Mouse (Mus musculus): ENCODE measurements around the gene Gcsam. TPM values are rescaled to one million over a fixed set of nuclear protein-coding genes. Genes with fewer than 3 reads are reported as not detected.
A peak's percentile ranks its signal among the peaks of the same experiment; 100 is the strongest.

Gene Gcsam
- polyA plus RNA-seq, 1 experiment from 2014 or later: 0.09 TPM

DNA sequence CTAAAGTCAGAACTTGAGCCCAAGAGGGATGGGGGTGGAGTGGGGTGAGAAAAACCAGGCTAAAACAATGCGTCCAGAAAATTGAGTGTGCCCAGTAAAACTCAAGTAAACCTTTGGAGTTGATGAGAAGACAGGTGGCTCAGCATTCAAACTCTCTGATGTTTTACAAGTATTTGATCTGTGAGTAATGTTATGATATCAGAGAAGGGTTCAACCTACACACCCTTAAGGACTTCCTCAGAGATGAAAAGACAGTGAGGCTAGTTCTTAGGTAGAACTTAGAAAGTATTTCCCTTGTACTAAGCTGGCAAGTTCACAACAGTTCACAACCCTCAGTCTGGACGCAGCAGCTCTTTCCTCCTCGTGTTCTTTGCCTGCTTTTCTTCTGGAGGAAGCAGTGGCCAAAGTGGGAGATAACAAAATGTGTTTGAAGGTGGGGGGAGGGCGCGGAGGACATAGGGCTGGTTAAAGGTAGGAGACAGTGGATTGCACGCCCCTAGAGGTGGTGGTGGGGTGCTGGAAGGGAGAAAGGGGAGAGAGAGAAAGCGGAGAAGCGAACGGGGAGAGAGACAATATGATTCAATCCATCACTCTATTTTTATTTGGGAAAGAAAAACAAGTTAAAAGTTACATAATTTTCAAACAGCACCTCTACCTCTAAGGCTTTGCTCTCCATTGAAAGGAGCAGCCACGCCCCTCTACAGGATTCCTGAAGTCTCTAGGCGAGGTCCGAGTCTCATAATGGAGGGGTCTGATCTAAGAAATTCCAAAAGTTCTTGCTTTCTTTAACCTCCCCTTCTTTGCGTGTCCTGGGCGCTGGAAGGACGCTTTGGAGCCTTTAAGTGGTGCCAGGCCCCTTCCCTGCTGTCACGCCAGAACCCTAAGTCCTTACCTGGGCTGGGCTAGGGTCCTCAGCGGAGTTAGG, 43.1 kb downstream of the Gcsam start:
- H3K4me2 ChIP-seq (replicated peaks): peak overlapping the region; percentile 50
- no peak overlapping the region for H3K27ac ChIP-seq (replicated peaks)
- peaks cover 25% of the 10 kb centered on the region for H3K27me3 ChIP-seq
- 14% methylated on average over 17 of the region's 17 CpGs for WGBS
- no peaks in the 10 kb centered on the region for H3K9me3 ChIP-seq
- no peaks in the 10 kb centered on the region for H3K36me3 ChIP-seq
- no peak overlapping the region for H3K9ac ChIP-seq (replicated peaks)
- H3K4me1 ChIP-seq: peaks cover 6% of the 10 kb centered on the region; the same call in 1 of the 2 replicates
- peak overlapping the region; percentile 24 for H3K4me3 ChIP-seq
- peak; percentile 16; the same call in 1 of the 2 replicates for ATAC-seq (ENCODE audit: low FRiP score, low read depth)

DNA sequence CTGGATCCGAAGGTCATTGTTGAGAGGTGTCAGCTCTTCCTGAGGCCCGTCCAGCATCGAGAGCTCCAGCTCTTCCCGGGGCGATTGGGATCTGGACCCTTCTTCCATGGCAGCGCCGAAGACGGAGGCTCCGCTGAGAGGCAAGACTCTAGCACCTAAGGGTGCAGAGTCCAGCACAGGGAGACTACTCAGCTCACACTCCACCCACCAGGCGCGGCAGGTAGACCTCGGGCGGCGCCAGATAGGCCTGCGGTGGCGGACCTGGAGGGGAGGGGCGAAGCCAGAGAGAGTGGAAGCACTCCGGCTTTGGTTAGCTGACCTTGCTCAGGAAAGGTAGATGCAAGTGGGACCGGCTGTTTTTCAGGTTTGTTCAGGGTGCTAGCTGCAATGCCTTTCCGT, 43.8 kb downstream of the Gcsam start, which contains the start of gene BC016579:
Gene BC016579, minus strand, starts transcription at position 135 of the 399 bp plus-strand sequence.
- Histone ChIP-seq H3K4me3 (peak within 1 kb of the TSS; percentile 24), H3K4me1 (peaks cover 6% of the 10 kb centered on the region; the same call in 1 of the 2 replicates), H3K27ac (replicated peaks) (no peak within 1 kb of the TSS), H3K9me3 (no peaks in the 10 kb centered on the region), H3K4me2 (replicated peaks) (peak within 1 kb of the TSS; percentile 50), H3K27me3 (peaks cover 25% of the 10 kb centered on the region), H3K36me3 (no peaks in the 10 kb centered on the region), H3K9ac (replicated peaks) (no peak within 1 kb of the TSS)
- ATAC-seq (ENCODE audit: low FRiP score, low read depth): peak; percentile 60
- 5% methylated on average over 20 of the region's 20 CpGs for WGBS

DNA sequence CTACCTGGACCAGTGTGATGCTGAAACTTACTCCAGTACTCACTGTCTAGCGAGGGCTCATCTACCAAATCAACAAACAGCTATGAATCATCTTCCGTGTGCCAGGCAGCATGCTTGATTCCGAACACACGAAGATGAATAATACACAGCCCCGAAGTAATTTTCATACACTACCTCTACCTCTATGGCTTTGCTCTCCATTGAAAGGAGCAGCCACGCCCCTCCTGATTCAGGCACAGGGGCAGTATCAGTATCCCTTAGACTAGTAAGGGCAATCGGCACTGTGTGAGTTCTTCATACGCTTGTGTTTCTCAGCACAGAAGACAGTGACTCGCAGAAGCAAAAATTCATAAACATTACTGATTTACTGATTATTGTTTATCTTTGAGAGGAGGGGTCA, 44.3 kb downstream of the Gcsam start:
- H3K36me3 ChIP-seq: no peaks in the 10 kb centered on the region
- H3K4me1 ChIP-seq: peaks cover 6% of the 10 kb centered on the region; the same call in 1 of the 2 replicates
- WGBS: 64% methylated on average over 9 of the region's 9 CpGs
- H3K27ac ChIP-seq (replicated peaks): no peak overlapping the region
- ATAC-seq (ENCODE audit: low FRiP score, low read depth): no peak
- no peak overlapping the region for H3K4me3 ChIP-seq
- peak overlapping the region; percentile 50; the same call in 1 of the 2 replicates for H3K4me2 ChIP-seq (replicated peaks)
- H3K9me3 ChIP-seq: no peaks in the 10 kb centered on the region
- peaks cover 25% of the 10 kb centered on the region for H3K27me3 ChIP-seq
- H3K9ac ChIP-seq (replicated peaks): no peak overlapping the region

DNA sequence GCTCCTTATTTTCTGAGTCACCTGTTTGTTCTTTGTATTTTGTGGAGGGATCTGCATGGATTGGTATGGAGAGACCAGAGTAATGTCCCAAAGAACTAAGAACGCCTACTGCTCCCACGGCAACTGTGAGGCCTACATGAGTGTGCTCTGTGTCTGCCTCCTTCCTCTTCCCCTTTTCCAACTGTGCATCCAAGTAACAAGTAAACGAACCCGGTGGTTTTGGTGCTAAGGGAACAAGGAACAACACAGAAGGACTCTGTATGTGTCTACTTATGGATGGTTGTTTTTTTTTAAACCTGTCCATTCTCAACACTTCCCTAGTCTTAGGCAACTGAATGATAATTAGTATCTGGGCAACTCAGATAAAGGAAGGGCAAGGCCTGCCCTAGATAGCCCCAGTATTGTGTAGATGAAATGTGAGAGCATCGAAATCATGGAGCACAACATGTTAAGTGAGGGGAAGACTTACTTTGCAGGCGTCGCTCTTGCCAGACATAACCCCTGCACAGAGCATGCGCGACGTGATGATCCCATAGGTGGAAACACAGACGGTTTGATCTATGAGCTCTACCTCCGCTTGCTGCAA, 47.5 kb downstream of the Gcsam start:
- H3K9ac ChIP-seq (replicated peaks): no peak overlapping the region
- no peak for ATAC-seq (ENCODE audit: low FRiP score, low read depth)

DNA sequence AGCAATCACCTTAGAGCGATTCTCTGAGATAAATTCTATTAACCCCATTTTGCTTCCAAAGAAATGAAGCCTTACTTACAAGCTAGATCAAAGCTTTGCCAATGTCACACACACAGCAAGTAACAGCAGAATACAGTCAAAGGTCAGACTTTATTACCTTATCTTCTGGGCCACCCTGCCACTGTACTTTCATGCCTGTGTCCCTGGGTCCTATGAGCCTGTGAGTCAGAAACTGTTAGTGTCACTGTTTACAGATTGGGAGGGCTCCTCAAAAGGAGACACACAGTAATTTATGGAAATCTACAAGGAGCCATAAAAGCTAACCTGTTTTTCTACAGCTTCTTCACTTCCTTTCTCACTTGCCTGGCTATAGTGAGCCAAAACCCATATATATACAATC, 48.1 kb downstream of the Gcsam start:
- peaks cover 17% of the 10 kb centered on the region for H3K27me3 ChIP-seq
- WGBS: 92% methylated on average over 1 of the region's 1 CpGs

More for the DNA sequence above, 47.5 kb downstream of the Gcsam start:
- no peaks in the 10 kb centered on the region for H3K36me3 ChIP-seq
- no peak overlapping the region for H3K4me2 ChIP-seq (replicated peaks)
- no peak overlapping the region for H3K27ac ChIP-seq (replicated peaks)
- 93% methylated on average over 12 of the region's 12 CpGs for WGBS
- no peak overlapping the region for H3K4me3 ChIP-seq
- H3K27me3 ChIP-seq: peaks cover 22% of the 10 kb centered on the region
- no peaks in the 10 kb centered on the region for H3K9me3 ChIP-seq
- peaks cover 6% of the 10 kb centered on the region; the same call in 1 of the 2 replicates for H3K4me1 ChIP-seq

DNA sequence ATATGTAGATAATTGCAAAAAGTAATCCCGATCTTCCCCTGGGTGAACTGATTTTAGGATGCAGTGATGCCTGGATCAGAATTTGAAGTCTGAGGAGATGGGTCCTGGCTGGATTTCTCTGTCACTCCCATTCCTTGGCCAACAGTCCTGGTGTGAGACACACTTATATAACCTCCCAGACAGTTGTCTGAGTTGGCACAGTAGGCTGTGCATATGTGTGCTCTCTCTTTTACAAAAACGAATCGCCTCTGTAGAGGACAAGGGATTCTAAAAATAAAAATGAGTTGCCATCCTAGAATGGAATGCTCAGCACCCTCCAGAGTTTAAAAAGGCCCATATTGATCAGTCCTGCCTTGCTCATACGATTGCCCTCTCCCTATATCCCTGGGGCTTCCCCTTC, 49.4 kb downstream of the Gcsam start:
- Histone ChIP-seq H3K4me2 (replicated peaks) (no peak overlapping the region), H3K27ac (replicated peaks) (no peak overlapping the region), H3K9ac (replicated peaks) (no peak overlapping the region), H3K9me3 (no peaks in the 10 kb centered on the region), H3K4me3 (no peak overlapping the region), H3K27me3 (peaks cover 3% of the 10 kb centered on the region), H3K4me1 (no peaks in the 10 kb centered on the region), H3K36me3 (no peaks in the 10 kb centered on the region)
- ATAC-seq (ENCODE audit: low FRiP score, low read depth): no peak
- WGBS: 89% methylated on average over 4 of the region's 4 CpGs

More for the DNA sequence above, 48.1 kb downstream of the Gcsam start:
- no peaks in the 10 kb centered on the region for H3K36me3 ChIP-seq
- H3K4me2 ChIP-seq (replicated peaks): no peak overlapping the region
- H3K4me3 ChIP-seq: no peak overlapping the region
- peaks cover 6% of the 10 kb centered on the region; the same call in 1 of the 2 replicates for H3K4me1 ChIP-seq
- H3K9ac ChIP-seq (replicated peaks): no peak overlapping the region
- no peaks in the 10 kb centered on the region for H3K9me3 ChIP-seq
- no peak for ATAC-seq (ENCODE audit: low FRiP score, low read depth)
- no peak overlapping the region for H3K27ac ChIP-seq (replicated peaks)

DNA sequence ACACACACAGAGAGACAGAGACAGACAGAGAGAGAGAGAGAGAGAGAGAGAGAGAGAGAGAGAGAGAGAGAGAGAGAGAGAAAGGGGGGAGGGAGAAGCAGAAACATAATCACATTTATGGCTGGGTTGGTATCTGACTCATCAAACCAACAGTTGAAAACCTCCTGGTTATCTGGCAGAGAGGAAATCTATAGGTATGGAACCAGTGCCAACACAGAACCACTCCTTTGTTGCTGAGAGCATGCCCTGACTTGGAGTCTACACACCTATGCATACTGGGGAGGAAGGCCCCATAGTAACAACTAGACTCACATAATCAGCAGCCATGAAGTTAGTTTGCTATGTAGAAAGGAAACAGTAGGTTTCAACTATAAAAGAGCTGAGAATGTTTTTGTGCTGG, 52.2 kb downstream of the Gcsam start:
- H3K4me2 ChIP-seq (replicated peaks): no peak overlapping the region
- H3K27me3 ChIP-seq: no peaks in the 10 kb centered on the region
- no peak overlapping the region for H3K9ac ChIP-seq (replicated peaks)
- no peaks in the 10 kb centered on the region for H3K36me3 ChIP-seq
- no peak for ATAC-seq (ENCODE audit: low FRiP score, low read depth)
- H3K4me3 ChIP-seq: no peak overlapping the region
- H3K9me3 ChIP-seq: no peaks in the 10 kb centered on the region
- no peaks in the 10 kb centered on the region for H3K4me1 ChIP-seq
- H3K27ac ChIP-seq (replicated peaks): no peak overlapping the region

DNA sequence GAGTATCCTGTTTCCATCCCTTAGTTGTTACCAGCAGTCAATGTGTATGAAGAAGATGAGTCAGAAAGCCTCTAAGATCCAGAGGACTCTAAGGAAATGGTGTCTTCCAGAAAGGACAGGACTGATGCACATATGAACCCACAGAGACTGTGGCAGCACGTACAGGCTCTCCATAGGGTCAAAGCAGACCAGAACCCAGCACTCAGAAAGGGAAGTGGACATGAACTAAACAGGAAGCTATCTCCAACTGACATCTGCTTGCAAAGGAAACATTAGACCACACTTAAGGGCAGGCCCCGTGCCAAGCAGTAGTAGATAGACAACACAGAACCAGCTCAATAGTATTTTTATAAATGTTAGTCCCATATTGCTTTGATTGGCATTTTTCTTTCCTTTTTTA, 56.0 kb downstream of the Gcsam start:
- WGBS: 84% methylated on average over 2 of the region's 2 CpGs
- no peak overlapping the region for H3K27ac ChIP-seq (replicated peaks)
- no peak for ATAC-seq (ENCODE audit: low FRiP score, low read depth)

DNA sequence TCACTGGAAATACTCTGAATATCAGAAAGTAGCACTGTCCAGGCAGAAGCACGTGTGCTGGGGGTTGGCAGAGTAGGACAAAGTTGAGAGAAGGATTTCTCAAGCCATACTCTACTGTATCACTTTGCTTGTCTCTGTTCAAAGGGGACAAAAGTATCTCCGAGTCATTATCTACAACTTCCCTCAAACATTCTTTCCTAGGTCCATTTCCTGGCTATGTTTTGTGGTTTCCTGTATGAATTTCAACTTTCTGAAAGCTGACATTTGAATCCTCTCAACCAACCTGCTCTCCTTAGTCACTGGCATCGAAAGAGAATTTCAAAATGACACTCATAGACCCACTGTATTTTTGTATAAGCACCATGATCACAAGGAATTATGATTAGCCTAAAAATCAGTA, 58.0 kb downstream of the Gcsam start:
- 69% methylated on average over 3 of the region's 3 CpGs for WGBS
- Histone ChIP-seq H3K4me3 (no peak overlapping the region), H3K36me3 (no peaks in the 10 kb centered on the region), H3K9ac (replicated peaks) (no peak overlapping the region), H3K27ac (replicated peaks) (no peak overlapping the region), H3K4me2 (replicated peaks) (no peak overlapping the region), H3K4me1 (no peaks in the 10 kb centered on the region), H3K9me3 (no peaks in the 10 kb centered on the region), H3K27me3 (no peaks in the 10 kb centered on the region)
- no peak for ATAC-seq (ENCODE audit: low FRiP score, low read depth)

More for the DNA sequence above, 56.0 kb downstream of the Gcsam start:
- H3K4me3 ChIP-seq: no peak overlapping the region
- no peaks in the 10 kb centered on the region for H3K36me3 ChIP-seq
- H3K4me1 ChIP-seq: no peaks in the 10 kb centered on the region
- no peaks in the 10 kb centered on the region for H3K9me3 ChIP-seq
- no peak overlapping the region for H3K9ac ChIP-seq (replicated peaks)
- H3K4me2 ChIP-seq (replicated peaks): no peak overlapping the region
- no peaks in the 10 kb centered on the region for H3K27me3 ChIP-seq

DNA sequence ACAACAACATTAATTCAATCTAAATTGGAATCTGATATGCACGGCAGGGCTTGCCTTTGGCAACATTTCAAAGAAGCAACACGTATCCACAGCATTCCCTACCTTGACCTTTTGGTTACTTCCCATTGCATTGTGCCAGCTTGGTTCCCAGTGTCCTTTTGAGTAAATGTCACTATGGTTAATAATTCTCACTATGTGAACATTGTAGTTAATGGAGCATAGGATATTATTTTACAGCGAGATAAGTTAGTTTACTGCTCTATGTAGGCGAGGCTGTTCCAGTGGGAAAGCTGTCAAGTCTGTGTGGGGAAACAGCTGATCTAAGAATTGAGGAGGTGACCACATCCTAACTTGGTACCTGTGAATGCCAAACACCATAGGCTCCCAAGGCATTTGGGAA, 59.8 kb downstream of the Gcsam start:
- 79% methylated on average over 4 of the region's 4 CpGs for WGBS
- Histone ChIP-seq H3K9ac (replicated peaks) (no peak overlapping the region), H3K4me2 (replicated peaks) (no peak overlapping the region), H3K4me3 (no peak overlapping the region), H3K4me1 (no peaks in the 10 kb centered on the region), H3K27ac (replicated peaks) (no peak overlapping the region), H3K9me3 (no peaks in the 10 kb centered on the region), H3K36me3 (no peaks in the 10 kb centered on the region), H3K27me3 (no peaks in the 10 kb centered on the region)
- ATAC-seq (ENCODE audit: low FRiP score, low read depth): no peak
